Mouse (Mus musculus): ENCODE measurements around the gene Zdhhc13. TPM values are rescaled to one million over a fixed set of nuclear protein-coding genes. Genes with fewer than 3 reads are reported as not detected.

The Zdhhc13 gene
- polyA plus RNA-seq, 2 experiments, result 28.5 to 30.5 TPM

GRCm38 (mm10) chr7:48821654-48822053 is 32.9 kb downstream of the Zdhhc13 start:
- no peak for TF ChIP-seq POLR2A (IDR thresholded peaks at IDR 0.05; ENCODE audit: borderline replicate concordance, extremely low read depth, insufficient read depth, insufficient read length)
- H3K27ac ChIP-seq (replicated peaks; ENCODE audit: low read depth, low read length), result no peak overlapping the region
- H3K4me3 ChIP-seq (replicated peaks; ENCODE audit: low read length), result no peak overlapping the region
- H3K9me3 ChIP-seq (ENCODE audit: control insufficient read depth, low read length), result no peaks in the 10 kb centered on the region
- no peak overlapping the region for H3K4me2 ChIP-seq (replicated peaks; ENCODE audit: low read depth, low read length, severe bottlenecking)
- DNase-seq (ENCODE audit: low spot score) (no peak), ATAC-seq (ENCODE audit: low FRiP score, low read depth) (no peak)
- H3K36me3 ChIP-seq (ENCODE audit: control insufficient read depth, insufficient read depth, low read length), result peaks cover 81% of the 10 kb centered on the region
- no peaks in the 10 kb centered on the region for H3K4me1 ChIP-seq (ENCODE audit: control insufficient read depth, insufficient read depth, low read length)
- 92% methylated on average over 5 of the region's 5 CpGs for WGBS
- H3K9ac ChIP-seq (ENCODE audit: low read depth, low read length, severe bottlenecking), result no peak overlapping the region
- no peaks in the 10 kb centered on the region for H3K27me3 ChIP-seq (ENCODE audit: control insufficient read depth, insufficient read depth, low read length)

DNA sequence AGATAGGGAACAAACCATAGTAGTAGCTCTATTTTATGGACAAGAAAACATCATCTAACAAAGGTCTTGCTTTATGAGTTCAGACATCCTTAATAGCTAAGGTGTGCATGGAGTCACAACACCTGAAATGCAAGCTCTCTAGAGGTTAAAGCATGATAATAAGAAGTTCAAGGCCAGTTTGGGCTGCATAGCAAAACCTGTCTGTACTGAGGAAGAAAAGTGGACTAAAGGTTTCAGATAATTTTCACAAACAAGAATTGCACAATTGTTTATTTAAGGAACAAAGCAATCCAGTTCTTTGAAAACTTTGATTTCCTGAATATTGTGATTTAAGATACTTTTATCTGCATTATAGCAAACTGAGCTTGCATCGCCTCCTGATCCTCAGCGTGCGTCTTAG is 34.8 kb downstream of the Zdhhc13 start:
- Histone ChIP-seq H3K9me3 (ENCODE audit: control insufficient read depth, low read length) (no peaks in the 10 kb centered on the region), H3K4me2 (replicated peaks; ENCODE audit: low read depth, low read length, severe bottlenecking) (no peak overlapping the region), H3K36me3 (ENCODE audit: control insufficient read depth, insufficient read depth, low read length) (peaks cover 83% of the 10 kb centered on the region), H3K4me3 (replicated peaks; ENCODE audit: low read length) (no peak overlapping the region), H3K27ac (replicated peaks; ENCODE audit: low read depth, low read length) (no peak overlapping the region), H3K27me3 (ENCODE audit: control insufficient read depth, insufficient read depth, low read length) (no peaks in the 10 kb centered on the region), H3K9ac (ENCODE audit: low read depth, low read length, severe bottlenecking) (no peak overlapping the region), H3K4me1 (ENCODE audit: control insufficient read depth, insufficient read depth, low read length) (no peaks in the 10 kb centered on the region)
- TF ChIP-seq POLR2A (IDR thresholded peaks at IDR 0.05; ENCODE audit: borderline replicate concordance, extremely low read depth, insufficient read depth, insufficient read length), result no peak
- WGBS, result 94% methylated on average over 3 of the region's 3 CpGs
- ATAC-seq (ENCODE audit: low FRiP score, low read depth) (no peak), DNase-seq (ENCODE audit: low spot score) (no peak)

DNA sequence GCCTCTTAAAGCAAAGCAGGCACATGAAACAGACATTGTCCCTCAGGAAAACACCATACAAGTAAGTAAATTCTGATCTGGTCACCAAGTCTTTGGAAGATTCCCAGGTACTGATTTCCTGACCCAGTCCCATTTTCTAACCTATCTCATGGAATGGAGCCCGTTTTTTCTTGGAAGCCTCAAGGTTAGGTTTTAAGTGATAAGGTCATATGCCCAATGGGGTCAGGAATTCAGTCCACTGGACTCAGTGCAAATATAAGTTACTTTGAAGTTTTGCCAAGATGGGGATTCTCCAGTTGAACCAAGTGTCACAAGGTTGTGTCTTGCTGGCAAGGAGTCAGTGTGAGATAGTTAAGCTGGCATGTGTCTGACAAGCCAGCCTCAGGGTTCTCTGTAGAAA is 35.9 kb downstream of the Zdhhc13 start:
- WGBS, result 95% methylated on average over 1 of the region's 1 CpGs
- H3K4me1 ChIP-seq (ENCODE audit: control insufficient read depth, insufficient read depth, low read length), result no peaks in the 10 kb centered on the region
- H3K36me3 ChIP-seq (ENCODE audit: control insufficient read depth, insufficient read depth, low read length), result peaks cover 76% of the 10 kb centered on the region
- DNase-seq (ENCODE audit: low spot score) (no peak), ATAC-seq (ENCODE audit: low FRiP score, low read depth) (no peak)
- no peak overlapping the region for H3K27ac ChIP-seq (replicated peaks; ENCODE audit: low read depth, low read length)
- H3K4me3 ChIP-seq (replicated peaks; ENCODE audit: low read length), result no peak overlapping the region
- no peak for TF ChIP-seq POLR2A (IDR thresholded peaks at IDR 0.05; ENCODE audit: borderline replicate concordance, extremely low read depth, insufficient read depth, insufficient read length)
- no peaks in the 10 kb centered on the region for H3K9me3 ChIP-seq (ENCODE audit: control insufficient read depth, low read length)
- H3K9ac ChIP-seq (ENCODE audit: low read depth, low read length, severe bottlenecking), result no peak overlapping the region
- no peak overlapping the region for H3K4me2 ChIP-seq (replicated peaks; ENCODE audit: low read depth, low read length, severe bottlenecking)
- H3K27me3 ChIP-seq (ENCODE audit: control insufficient read depth, insufficient read depth, low read length), result no peaks in the 10 kb centered on the region

GRCm38 (mm10) chr7:48825170-48825569 is 36.4 kb downstream of the Zdhhc13 start:
- no peaks in the 10 kb centered on the region for H3K9me3 ChIP-seq (ENCODE audit: control insufficient read depth, low read length)
- no peaks in the 10 kb centered on the region for H3K4me1 ChIP-seq (ENCODE audit: control insufficient read depth, insufficient read depth, low read length)
- H3K36me3 ChIP-seq (ENCODE audit: control insufficient read depth, insufficient read depth, low read length), result peaks cover 71% of the 10 kb centered on the region
- no peak overlapping the region for H3K9ac ChIP-seq (ENCODE audit: low read depth, low read length, severe bottlenecking)
- H3K4me3 ChIP-seq (replicated peaks; ENCODE audit: low read length), result no peak overlapping the region
- no peaks in the 10 kb centered on the region for H3K27me3 ChIP-seq (ENCODE audit: control insufficient read depth, insufficient read depth, low read length)
- no peak for ATAC-seq (ENCODE audit: low FRiP score, low read depth)
- H3K4me2 ChIP-seq (replicated peaks; ENCODE audit: low read depth, low read length, severe bottlenecking), result no peak overlapping the region
- DNase-seq (ENCODE audit: low spot score), result no peak
- no peak overlapping the region for H3K27ac ChIP-seq (replicated peaks; ENCODE audit: low read depth, low read length)
- WGBS, result 84% methylated on average over 6 of the region's 6 CpGs
- TF ChIP-seq POLR2A (IDR thresholded peaks at IDR 0.05; ENCODE audit: borderline replicate concordance, extremely low read depth, insufficient read depth, insufficient read length), result no peak

DNA sequence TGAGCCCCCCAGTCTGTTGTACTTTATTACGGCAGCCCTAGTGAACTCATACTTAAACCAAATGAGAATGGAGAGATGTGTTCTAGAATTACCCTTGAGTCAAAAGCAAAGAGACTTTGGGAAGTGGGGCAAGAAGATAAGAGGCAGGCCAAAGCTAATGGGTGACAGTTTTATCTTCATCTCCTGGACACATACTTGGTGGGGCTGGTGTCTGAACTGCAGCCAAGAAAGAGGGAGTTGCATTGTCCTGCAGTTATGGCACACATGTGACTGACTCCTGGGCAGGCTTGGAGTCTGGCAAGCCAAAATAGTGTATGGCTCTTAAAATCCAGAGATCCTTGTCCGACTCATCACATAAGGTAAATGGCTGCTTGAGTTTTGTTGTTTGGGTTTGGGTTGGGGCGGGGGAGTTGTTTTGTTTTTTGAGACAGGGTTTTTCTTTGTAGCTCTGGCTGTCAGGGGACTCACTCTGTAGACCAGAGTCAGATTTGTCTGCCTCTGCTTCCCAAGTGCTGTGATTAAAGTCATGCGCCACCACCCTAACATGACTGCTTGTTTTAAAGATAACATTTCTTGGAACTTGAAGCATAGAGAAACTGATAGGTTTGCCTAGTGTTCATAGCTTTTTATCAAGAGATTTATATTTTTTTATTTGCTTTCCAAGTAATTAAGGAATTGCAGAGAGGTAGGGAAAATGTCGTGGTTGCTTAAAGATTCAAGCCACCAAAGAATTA is 40.5 kb downstream of the Zdhhc13 start:
- TF ChIP-seq POLR2A (IDR thresholded peaks at IDR 0.05; ENCODE audit: borderline replicate concordance, extremely low read depth, insufficient read depth, insufficient read length), result no peak
- ATAC-seq (ENCODE audit: low FRiP score, low read depth) (no peak), DNase-seq (ENCODE audit: low spot score) (no peak)
- Histone ChIP-seq H3K9ac (ENCODE audit: low read depth, low read length, severe bottlenecking) (no peak overlapping the region), H3K36me3 (ENCODE audit: control insufficient read depth, insufficient read depth, low read length) (peaks cover 33% of the 10 kb centered on the region), H3K4me2 (replicated peaks; ENCODE audit: low read depth, low read length, severe bottlenecking) (no peak overlapping the region), H3K27me3 (ENCODE audit: control insufficient read depth, insufficient read depth, low read length) (no peaks in the 10 kb centered on the region), H3K9me3 (ENCODE audit: control insufficient read depth, low read length) (no peaks in the 10 kb centered on the region), H3K4me3 (replicated peaks; ENCODE audit: low read length) (no peak overlapping the region), H3K4me1 (ENCODE audit: control insufficient read depth, insufficient read depth, low read length) (no peaks in the 10 kb centered on the region), H3K27ac (replicated peaks; ENCODE audit: low read depth, low read length) (no peak overlapping the region)
- 78% methylated on average over 5 of the region's 5 CpGs for WGBS
